Mouse (Mus musculus): ENCODE data around the gene Clstn1. TPM values are rescaled to one million over a fixed set of nuclear protein-coding genes. Genes with fewer than 3 reads are reported as not detected.

The Clstn1 gene
- total and polyA plus RNA-seq, 2 experiments from 2014 or later = 14.3 to 37.9 TPM

DNA sequence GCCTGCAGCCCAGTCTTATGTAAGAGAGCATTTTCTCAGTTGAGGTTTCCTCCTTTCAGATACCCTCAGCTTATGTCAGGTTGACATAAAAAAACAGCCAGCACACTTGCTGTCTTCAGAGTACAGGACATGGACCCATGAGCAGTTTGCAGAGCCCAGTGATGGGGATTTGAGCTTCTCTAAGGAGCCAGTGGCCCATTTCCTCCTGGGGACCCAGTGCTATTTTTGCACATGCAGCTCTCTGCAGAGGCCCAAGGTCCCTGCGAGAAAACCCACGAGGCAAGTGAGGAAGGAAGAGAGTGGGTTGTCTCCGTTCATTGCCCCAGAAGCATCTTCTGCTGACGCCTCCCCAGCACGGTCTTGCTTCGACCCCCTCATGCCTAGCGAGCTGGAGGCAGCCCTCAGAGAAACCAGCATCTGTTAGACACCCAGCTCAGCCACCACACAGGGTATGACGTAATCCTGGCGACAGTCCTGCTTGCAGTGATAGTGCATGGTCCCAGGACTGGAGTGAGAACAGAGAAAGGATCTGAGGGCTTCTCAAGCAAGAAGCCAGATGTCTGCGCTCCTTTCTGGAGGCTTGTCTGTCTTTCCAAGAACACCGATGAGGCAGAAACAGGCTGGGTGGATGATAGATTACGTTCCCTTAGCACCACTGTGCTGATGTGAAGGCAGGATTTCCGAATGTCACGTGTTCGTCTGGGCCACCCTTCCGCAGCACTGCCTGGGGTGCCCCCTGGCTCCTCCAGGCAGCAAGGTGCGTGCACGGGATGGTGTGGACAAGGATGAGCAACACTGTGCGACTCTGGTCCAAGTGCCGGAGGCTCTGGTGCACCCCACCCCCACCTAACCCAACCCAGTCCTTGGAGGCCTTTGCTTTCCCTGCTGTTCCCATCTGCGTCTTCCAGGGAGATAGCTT lies 24.0 kb upstream of the Clstn1 start:
- 31% methylated on average over 21 of the region's 21 CpGs for WGBS
- no peaks in the 10 kb centered on the region for H3K27me3 ChIP-seq (ENCODE audit: control insufficient read depth, insufficient read depth, low read length)
- DNase-seq (ENCODE audit: low spot score) (peak; percentile 58), ATAC-seq (ENCODE audit: insufficient read depth, low read depth) (peak; percentile 54)
- no peaks in the 10 kb centered on the region for H3K9me3 ChIP-seq (replicated peaks; ENCODE audit: control insufficient read depth, low read length)
- 0 out of 2 replicates have a peak, but pooled peaks cover 4% of the 10 kb centered on the region for H3K36me3 ChIP-seq (replicated peaks; ENCODE audit: control insufficient read depth, insufficient read depth, low read length)
- H3K27ac ChIP-seq (ENCODE audit: low read depth) = peak overlapping the region; percentile 33; the same call in 1 of the 2 replicates
- H3K4me2 ChIP-seq (ENCODE audit: low read depth, low read length) = peak overlapping the region; percentile 24
- H3K9ac ChIP-seq (replicated peaks; ENCODE audit: low read depth, low read length) = 0 out of 2 replicates have a peak overlapping the region, but pooled peaks have one; percentile 9
- no peak overlapping the region for H3K4me3 ChIP-seq (ENCODE audit: low read depth, low read length)
- H3K4me1 ChIP-seq (ENCODE audit: control insufficient read depth, insufficient read depth) = peaks cover 28% of the 10 kb centered on the region
- no peak for TF ChIP-seq CTCF (IDR thresholded peaks at IDR 0.05; ENCODE audit: low read depth)
- TF ChIP-seq EP300 (IDR thresholded peaks at IDR 0.05; ENCODE audit: low read depth) = no peak

DNA sequence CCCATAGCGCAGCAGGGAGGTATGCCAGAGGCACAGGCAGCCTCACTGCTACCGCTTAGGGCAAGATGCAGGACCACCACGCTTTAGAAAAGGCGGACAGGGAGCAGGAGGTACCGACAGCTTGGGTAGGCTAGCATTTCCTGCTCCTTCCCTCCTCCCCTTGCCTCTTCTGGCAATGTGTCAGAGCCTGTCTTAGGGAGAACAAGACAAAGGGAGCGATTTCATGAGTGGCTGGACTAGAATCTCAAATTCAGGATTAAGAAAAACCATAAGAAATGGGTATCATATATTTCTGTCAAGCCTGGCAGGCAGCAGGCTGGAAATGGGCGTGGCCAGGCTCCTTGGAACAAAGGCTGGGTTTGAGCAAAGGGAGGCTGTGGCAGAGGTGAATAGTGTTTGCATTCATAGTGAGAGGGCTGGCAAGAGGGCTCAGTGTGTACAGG lies 23.3 kb upstream of the Clstn1 start:
- peak overlapping the region; percentile 24 for H3K4me2 ChIP-seq (ENCODE audit: low read depth, low read length)
- H3K4me1 ChIP-seq (ENCODE audit: control insufficient read depth, insufficient read depth) = peaks cover 23% of the 10 kb centered on the region
- ATAC-seq (ENCODE audit: insufficient read depth, low read depth) = no peak
- H3K27ac ChIP-seq (ENCODE audit: low read depth) = peak overlapping the region; percentile 33; the same call in 1 of the 2 replicates
- no peaks in the 10 kb centered on the region for H3K27me3 ChIP-seq (ENCODE audit: control insufficient read depth, insufficient read depth, low read length)
- 0 out of 2 replicates have a peak, but pooled peaks cover 4% of the 10 kb centered on the region for H3K36me3 ChIP-seq (replicated peaks; ENCODE audit: control insufficient read depth, insufficient read depth, low read length)
- H3K9ac ChIP-seq (replicated peaks; ENCODE audit: low read depth, low read length) = 0 out of 2 replicates have a peak overlapping the region, but pooled peaks have one; percentile 9
- peak; percentile 7 for DNase-seq (ENCODE audit: low spot score)
- 39% methylated on average over 7 of the region's 7 CpGs for whole genome bisulfite sequencing
- H3K9me3 ChIP-seq (replicated peaks; ENCODE audit: control insufficient read depth, low read length) = no peaks in the 10 kb centered on the region
- TF ChIP-seq CTCF (IDR thresholded peaks at IDR 0.05; ENCODE audit: low read depth) (no peak), EP300 (IDR thresholded peaks at IDR 0.05; ENCODE audit: low read depth) (no peak)
- no peak overlapping the region for H3K4me3 ChIP-seq (ENCODE audit: low read depth, low read length)

DNA sequence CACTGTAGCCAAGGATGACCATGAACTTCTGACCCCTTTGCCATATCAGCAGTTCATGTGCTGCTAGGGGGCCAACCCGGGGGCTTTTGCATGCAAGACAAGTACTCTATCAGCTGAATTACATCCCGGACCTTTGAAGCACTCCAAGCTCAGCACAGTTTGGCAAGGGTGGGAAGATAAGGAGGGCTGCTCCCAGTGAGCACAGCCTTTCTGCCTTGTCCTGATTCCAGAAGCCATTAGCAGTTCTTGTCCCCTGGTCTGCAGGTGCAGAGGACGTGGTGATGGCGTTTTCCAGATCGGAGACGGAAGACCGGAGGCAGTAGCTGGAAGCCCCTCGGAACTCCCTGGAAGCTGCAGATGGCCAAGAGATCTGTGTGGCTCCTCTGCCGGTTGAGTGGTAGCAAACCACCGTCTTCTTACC lies 22.3 kb upstream of the Clstn1 start:
- peak; percentile 21; the same call in 1 of the 2 replicates for ATAC-seq (ENCODE audit: insufficient read depth, low read depth)
- Histone ChIP-seq H3K36me3 (replicated peaks; ENCODE audit: control insufficient read depth, insufficient read depth, low read length) (0 out of 2 replicates have a peak, but pooled peaks cover 4% of the 10 kb centered on the region), H3K4me3 (ENCODE audit: low read depth, low read length) (peak overlapping the region; percentile 10; the same call in 1 of the 2 replicates), H3K27ac (ENCODE audit: low read depth) (peak overlapping the region; percentile 1; the same call in 1 of the 2 replicates), H3K4me2 (ENCODE audit: low read depth, low read length) (peak overlapping the region; percentile 43), H3K9me3 (replicated peaks; ENCODE audit: control insufficient read depth, low read length) (no peaks in the 10 kb centered on the region), H3K4me1 (ENCODE audit: control insufficient read depth, insufficient read depth) (peaks cover 22% of the 10 kb centered on the region), H3K9ac (replicated peaks; ENCODE audit: low read depth, low read length) (no peak overlapping the region; the same call in 1 of the 2 replicates), H3K27me3 (ENCODE audit: control insufficient read depth, insufficient read depth, low read length) (no peaks in the 10 kb centered on the region)
- WGBS = 35% methylated on average over 10 of the region's 10 CpGs
- peak; percentile 14 for DNase-seq (ENCODE audit: low spot score)
- TF ChIP-seq CTCF (IDR thresholded peaks at IDR 0.05; ENCODE audit: low read depth) (no peak), EP300 (IDR thresholded peaks at IDR 0.05; ENCODE audit: low read depth) (no peak)

DNA sequence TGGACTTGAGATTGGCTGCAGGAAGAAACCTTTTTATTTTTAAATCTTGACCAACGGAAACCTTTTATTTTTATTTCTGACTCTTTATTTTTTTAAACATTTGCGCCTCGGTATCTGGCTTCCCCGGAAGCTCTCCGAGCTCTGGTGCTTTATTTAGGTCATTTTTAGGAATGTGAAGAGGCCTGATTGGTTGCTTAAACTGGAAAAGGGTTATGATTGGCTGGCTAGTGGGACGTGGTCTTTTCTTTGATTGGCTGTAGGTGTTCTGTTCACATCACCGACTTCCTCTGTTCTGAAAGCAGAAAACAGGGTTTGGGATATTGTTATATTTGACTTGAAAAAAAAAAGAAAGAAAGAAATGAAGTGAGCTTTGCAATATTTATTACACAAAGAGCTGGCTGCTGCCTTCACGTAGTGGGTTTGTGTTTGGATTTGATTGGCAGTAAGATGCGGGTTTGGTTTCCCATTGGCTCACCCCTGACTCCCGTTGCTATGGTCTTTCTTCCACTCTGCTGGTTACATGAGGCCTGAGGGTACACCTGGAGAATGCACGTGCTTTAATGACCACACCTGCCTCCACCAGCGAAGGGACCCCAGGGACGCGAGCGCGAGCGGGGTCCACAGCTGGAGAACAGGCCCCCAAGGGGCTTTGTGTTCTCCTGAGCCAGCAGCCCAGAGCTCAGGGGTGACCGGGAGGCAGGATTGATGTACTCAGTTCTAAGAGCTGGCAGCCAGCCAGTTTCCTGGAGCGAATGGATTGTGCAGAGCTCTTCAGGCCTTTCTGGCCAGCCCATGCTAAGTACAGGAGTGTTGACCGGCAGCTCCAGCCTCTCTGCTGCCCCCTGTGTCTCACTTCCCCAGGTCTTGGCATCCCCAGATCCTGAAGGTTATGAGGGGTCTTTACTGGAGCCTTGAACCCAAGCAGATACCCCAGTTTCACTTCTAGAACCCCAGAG lies 21.5 kb upstream of the Clstn1 start:
- DNase-seq (ENCODE audit: low spot score) (peak; percentile 78), ATAC-seq (ENCODE audit: insufficient read depth, low read depth) (peak; percentile 77)
- Histone ChIP-seq H3K4me2 (ENCODE audit: low read depth, low read length) (peak overlapping the region; percentile 43), H3K9ac (replicated peaks; ENCODE audit: low read depth, low read length) (no peak overlapping the region), H3K27me3 (ENCODE audit: control insufficient read depth, insufficient read depth, low read length) (0 out of 2 replicates have a peak, but pooled peaks cover 7% of the 10 kb centered on the region), H3K27ac (ENCODE audit: low read depth) (peak overlapping the region; percentile 36), H3K4me1 (ENCODE audit: control insufficient read depth, insufficient read depth) (peaks cover 22% of the 10 kb centered on the region), H3K9me3 (replicated peaks; ENCODE audit: control insufficient read depth, low read length) (no peaks in the 10 kb centered on the region), H3K4me3 (ENCODE audit: low read depth, low read length) (peak overlapping the region; percentile 10; the same call in 1 of the 2 replicates), H3K36me3 (replicated peaks; ENCODE audit: control insufficient read depth, insufficient read depth, low read length) (0 out of 2 replicates have a peak, but pooled peaks cover 4% of the 10 kb centered on the region)
- WGBS = 40% methylated on average over 20 of the region's 20 CpGs
- no peak for TF ChIP-seq EP300 (IDR thresholded peaks at IDR 0.05; ENCODE audit: low read depth)
- peak; percentile 46 for TF ChIP-seq CTCF (IDR thresholded peaks at IDR 0.05; ENCODE audit: low read depth)
